Mouse (Mus musculus) thymus, adult 2 months (tissue): ENCODE results near the gene Adgre4.

Experiments used
- CTCF ChIP-seq: fragments of 200-500 bp; IDR thresholded peaks from 2 replicates; pipeline ENCODE4 v1.5.1; 2012; ENCODE audit warnings: mild to moderate bottlenecking, control low read depth, low read length, moderate library complexity, borderline replicate concordance; ENCODE audit not compliant: control insufficient read depth, poor library complexity, insufficient read depth; ENCODE audit errors: extremely low read depth
- POLR2A ChIP-seq: fragments of 200-500 bp; IDR thresholded peaks from 2 replicates; pipeline ENCODE4 v1.6.1; 2012; ENCODE audit warnings: mild to moderate bottlenecking, low read length, control low read depth, moderate library complexity; ENCODE audit not compliant: control insufficient read depth, poor library complexity, insufficient read depth; ENCODE audit errors: extremely low read depth

DNA sequence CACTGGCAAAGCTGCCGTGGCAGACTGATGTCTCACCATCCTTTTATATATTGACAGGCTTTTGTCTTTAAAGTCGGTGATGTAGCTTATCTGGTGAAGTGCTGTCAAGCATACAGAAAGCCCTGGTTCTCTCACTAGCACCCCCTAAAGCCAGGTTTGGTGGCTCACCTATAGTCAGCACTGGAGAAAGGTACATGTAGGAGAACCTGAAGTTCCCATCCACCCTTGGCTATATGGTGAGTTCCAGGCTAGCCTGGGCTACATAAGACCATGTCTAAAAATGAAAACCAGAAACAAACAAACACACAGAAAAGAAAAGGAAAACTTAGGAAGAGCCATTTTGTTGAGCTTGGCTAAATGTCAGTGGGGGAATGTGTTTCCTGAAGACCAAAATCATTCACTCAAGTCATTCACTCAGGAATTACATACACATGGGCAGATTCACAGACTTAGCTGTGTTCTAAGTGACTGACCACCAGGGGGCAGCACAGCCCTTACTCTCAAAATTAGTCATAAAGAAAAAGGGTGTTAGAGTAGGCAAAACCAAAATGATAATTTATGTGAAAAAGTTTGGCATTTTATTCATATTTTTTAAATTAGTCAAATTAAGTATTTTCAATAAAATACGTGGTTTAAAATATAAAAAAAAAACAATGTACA lies 47.5 kb upstream of the Adgre4 start:
- TF ChIP-seq CTCF, result no peak
- TF ChIP-seq POLR2A, result no peak
